Mouse (Mus musculus) urinary bladder, postnatal 14 days (tissue): ENCODE measurements around the gene Gm11213.

Source experiments
- DNase-seq: peaks from one replicate; pipeline ENCODE4 v3.0.0; 2021; ENCODE audit warnings: low spot score

The Gm11213 gene

DNA sequence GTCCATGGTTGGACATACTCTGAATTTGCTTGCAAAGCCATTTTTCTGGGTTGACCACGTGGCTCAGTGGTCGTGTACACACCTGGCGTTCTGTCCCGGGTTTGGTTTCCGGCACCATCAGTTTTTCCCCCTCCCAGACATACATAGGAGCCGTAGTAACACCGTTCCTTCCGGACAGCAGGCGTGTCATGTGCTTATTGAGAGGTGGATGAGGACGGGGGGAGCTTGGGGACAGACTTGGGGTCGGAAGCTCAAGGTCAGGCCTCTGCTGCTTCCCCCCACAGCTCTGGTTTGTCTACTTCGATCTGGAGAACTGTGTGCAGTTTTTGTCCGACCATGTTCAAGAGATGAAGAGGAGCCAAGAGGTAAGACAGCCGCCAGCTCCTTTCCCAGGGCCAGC is 25.4 kb downstream of the Gm11213 start:
- no peak for DNase-seq

DNA sequence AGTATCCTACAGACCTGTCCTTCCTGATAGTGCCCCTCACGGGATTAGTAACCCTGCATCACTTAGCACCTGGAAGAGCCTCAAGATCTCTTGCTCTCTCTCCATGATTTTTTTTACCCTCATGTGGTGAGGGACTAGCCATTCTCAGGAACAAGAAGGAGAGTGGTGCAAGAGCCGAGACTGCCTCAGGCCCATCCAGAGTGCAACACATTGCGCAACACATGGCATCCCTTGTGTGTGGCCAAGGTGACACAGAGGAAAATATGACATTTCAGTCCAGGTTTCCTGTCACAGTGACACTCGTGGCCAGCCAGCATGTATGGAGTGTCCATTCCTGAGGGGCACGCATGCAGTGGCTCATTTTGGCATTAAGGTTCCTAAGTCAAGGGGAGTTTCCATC is 32.4 kb downstream of the Gm11213 start:
- DNase-seq = no peak

DNA sequence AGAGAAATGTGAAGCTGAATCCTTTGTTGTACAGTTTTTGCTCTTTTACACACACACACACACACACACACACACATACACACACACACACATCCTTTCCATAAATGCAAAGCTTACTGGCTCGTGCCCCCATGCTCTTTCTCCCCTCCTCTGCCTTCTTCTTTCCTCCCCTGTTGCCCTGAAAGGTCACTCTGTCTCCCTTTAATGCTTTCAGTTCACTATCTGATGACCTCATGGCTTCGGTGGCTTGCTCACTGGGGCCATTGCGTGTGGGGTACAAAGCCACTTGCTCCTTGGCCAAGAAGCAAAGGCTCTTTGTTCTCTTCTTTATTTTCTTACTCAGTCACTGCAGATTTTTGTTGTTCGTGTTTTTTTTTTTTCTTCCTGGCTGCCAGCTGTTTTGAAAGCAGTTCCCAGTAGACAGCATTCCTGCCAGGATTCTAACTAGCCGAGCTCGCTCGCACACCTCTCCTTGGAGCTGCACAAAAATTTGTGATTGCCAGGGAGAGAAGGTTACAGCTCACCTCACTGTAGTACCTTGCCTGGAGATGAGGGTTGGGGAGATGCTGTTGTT is 34.8 kb downstream of the Gm11213 start:
- DNase-seq = no peak

DNA sequence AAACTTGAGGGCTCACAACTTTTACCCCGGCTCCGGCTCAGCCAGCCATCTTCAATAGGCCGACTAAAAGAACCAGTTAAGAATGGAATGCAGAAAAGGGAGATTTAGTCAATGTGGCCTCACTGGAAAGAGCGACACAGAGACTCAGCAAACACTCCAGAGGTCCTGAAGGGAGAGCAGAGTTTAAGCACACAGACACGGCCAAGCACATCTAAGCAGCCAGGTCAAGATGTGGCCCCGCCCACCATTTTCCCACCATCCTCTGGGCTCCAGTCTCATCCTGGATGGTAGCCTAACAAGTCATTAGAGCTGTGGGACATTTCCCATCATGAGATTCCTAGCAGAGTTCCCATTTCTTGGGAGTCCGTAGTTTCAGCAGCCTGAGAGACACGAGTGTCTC is 35.7 kb downstream of the Gm11213 start:
- no peak for DNase-seq

DNA sequence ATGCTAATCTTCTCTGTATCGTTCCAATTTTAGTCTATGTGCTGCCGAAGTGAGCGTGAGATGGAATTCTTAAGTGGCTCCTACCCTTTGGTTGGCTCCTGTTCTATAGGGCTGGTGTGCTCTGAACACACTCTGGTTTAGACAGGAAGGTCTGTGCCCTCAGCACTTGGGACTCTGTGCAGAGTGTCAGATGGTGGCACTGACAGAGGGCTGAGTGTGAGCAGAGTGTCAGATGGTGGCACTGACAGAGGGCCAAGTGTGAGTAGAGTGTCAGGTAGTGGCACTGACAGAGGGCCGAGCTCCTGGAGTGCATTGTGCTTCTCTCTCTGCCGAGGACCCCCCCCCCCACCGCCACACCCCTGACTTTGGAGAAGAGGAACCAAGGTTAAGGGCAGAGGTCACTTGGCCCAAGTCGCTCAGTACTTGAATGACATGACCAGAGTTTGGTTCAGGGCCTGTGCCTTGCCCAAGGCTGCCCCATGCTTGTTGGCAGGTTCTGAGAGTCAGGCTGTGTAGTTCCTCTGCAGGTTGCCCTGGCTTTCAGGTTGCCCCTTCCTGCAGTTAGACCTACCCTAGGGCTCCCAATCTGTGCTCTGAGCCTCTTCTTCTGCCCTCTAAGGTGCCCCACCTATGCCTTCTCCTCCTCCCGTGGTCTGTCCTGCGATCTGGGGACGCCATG is 37.2 kb downstream of the Gm11213 start:
- DNase-seq = no peak

DNA sequence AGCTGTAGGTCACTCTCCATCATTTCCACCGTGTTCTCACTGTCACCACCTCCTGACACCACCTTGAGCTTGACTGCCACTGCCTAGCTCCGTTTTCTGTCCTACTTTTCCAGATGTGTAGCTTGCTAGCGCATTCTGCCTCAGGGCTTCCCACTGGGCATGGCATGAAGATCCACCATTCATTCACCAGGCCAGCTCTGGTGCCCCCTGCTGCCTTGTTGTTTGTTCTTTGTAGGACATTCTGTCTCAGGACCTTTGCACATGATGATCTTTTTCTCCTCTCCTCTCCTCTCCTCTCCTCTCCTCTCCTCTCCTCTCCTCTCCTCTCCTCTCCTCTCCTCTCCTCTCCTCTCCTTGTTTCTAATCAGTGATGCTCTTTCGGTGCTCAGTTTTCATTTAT is 42.3 kb downstream of the Gm11213 start:
- no peak for DNase-seq

GRCm38 (mm10) chr4:63561861-63562675 is 43.0 kb downstream of the Gm11213 start:
- DNase-seq = no peak

DNA sequence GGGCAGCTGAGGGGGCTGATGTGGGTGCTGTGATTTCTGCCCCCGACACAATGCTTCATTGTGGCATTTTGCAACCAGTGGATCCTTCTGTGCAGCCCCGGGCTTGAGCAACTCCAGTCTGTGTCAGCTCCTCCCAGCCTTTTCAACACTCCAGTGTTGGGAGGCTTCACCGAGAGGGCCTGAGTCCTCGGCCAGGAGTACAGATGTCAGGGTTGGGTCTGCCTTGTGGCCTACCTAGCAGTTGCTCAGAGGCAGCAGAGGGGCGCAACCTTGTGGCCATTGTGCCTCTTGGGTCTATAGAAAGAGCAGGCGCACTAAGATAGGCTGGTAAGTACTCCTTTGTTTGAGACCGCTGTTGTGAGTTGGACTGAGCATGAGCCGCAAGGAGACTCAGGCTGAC is 45.0 kb downstream of the Gm11213 start:
- DNase-seq = no peak

DNA sequence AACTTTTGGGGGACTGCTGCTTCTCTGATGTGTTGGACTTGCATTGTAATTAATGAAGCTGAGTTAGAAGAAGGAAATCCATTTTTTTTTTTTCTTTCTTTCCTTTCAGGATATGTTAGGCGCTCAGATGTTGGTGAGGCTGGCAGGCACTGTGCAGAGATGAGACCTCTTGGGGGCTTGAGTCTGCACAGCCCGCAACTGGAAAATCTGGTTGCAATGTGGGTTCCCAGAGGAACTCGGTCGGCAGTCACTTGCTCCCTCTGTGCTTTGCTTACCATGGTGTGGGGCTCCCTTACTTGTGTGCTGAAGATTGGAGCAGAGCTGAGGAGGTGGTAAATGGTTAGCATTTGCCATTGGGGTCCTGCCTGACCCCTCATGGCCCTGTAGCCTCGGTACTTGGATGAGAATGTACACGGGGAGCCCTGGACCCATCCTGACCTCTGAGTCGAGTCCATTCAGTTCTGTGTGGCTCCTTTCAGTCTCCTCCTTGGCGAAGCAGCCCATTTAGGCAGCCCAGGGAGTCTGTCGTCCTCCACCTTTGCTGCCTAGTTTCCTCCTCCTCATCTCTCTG is 45.8 kb downstream of the Gm11213 start:
- no peak for DNase-seq

GRCm38 (mm10) chr4:63558407-63559081 is 46.5 kb downstream of the Gm11213 start, which contains the start of gene Tmem268:
Gene Tmem268 (plus strand): TSS chr4:63558781.
- DNase-seq = peak; percentile 65

- DNase-seq = no peak
Measured at GRCm38 (mm10) chr4:63557124-63558059, 47.7 kb downstream of the Gm11213 start.

DNA sequence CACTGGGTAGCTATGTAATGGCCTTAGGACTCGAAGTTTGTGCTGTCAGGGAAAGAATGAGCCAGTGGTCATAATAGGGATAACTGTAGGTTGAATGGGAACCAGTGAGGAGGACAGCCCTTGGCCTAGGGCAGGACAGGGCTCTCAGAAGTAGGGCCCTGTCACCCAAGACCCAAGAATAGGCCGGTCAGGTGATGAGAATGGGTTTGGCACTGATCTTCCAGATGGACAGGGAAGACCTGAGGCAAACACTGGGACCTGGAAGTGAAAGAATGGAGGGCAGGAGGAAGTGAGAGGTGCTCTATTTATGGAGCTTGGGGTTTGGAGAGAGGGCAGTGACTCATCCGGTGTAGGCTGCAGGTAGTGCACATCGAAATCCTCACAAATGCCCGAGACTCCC is 48.4 kb downstream of the Gm11213 start:
- DNase-seq = no peak

GRCm38 (mm10) chr4:63555111-63555510 is 50.0 kb downstream of the Gm11213 start:
- DNase-seq = no peak

DNA sequence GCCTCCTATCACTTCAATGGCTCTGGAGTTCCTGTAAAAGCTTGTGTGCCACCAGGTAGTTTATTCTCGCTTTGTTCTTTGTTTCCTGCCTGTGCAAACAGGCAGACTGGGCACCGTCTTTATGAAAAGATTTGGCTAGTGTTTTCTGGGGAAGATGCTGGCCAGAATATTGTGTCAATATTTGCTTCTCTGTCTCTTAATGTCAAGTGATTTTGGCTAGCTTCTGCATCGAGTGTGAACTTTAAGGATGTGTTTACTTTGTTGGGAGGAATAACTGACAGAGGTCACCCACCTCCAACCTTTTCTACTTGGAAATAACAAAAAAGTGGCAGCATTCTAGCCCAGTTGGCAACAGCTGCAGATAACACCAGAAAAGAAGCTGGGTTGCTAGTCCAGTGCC is 50.4 kb downstream of the Gm11213 start:
- no peak for DNase-seq

- no peak for DNase-seq
Measured at GRCm38 (mm10) chr4:63553789-63554576, 51.1 kb downstream of the Gm11213 start.

GRCm38 (mm10) chr4:63552865-63553264 is 52.2 kb downstream of the Gm11213 start:
- no peak for DNase-seq

- DNase-seq = no peak
Measured at GRCm38 (mm10) chr4:63550908-63551307, 54.2 kb downstream of the Gm11213 start.

- DNase-seq = no peak
Measured at GRCm38 (mm10) chr4:63548491-63548890, 56.6 kb downstream of the Gm11213 start.

- no peak for DNase-seq
Measured at GRCm38 (mm10) chr4:63547799-63548198, 57.3 kb downstream of the Gm11213 start.
